Mouse (Mus musculus): ENCODE measurements around the gene Foxa2. TPM values are rescaled to one million over a fixed set of nuclear protein-coding genes. Genes with fewer than 3 reads are reported as not detected.

The Foxa2 gene
- polyA plus RNA-seq, 1 experiment from 2014 or later, result 0.74 TPM

- no peaks in the 10 kb centered on the region for H3K36me3 ChIP-seq (ENCODE audit: control insufficient read depth, insufficient read depth, low read length)
Measured at GRCm38 (mm10) chr2:147996781-147997180, 50.0 kb downstream of the Foxa2 start.

GRCm38 (mm10) chr2:147993821-147994220 is 52.9 kb downstream of the Foxa2 start:
- Histone ChIP-seq H3K36me3 (ENCODE audit: control insufficient read depth, insufficient read depth, low read length) (no peaks in the 10 kb centered on the region), H3K27me3 (replicated peaks; ENCODE audit: control insufficient read depth, insufficient read depth, low read length) (no peaks in the 10 kb centered on the region), H3K27ac (replicated peaks; ENCODE audit: low read depth, low read length) (no peak overlapping the region), H3K9me3 (ENCODE audit: control insufficient read depth, low read length) (no peaks in the 10 kb centered on the region), H3K9ac (ENCODE audit: low read depth, low read length) (no peak overlapping the region), H3K4me1 (ENCODE audit: control insufficient read depth, insufficient read depth, low read length) (0 out of 2 replicates have a peak, but pooled peaks cover 3% of the 10 kb centered on the region), H3K4me3 (ENCODE audit: low read depth, low read length) (no peak overlapping the region), H3K4me2 (ENCODE audit: low read depth, low read length) (no peak overlapping the region)
- DNase-seq (ENCODE audit: low spot score) (no peak), ATAC-seq (ENCODE audit: low read depth) (no peak)
- WGBS, result 60% methylated on average over 4 of the region's 4 CpGs

More at GRCm38 (mm10) chr2:147996781-147997180, 50.0 kb downstream of the Foxa2 start:
- Histone ChIP-seq H3K9ac (ENCODE audit: low read depth, low read length) (no peak overlapping the region), H3K27ac (replicated peaks; ENCODE audit: low read depth, low read length) (no peak overlapping the region), H3K4me2 (ENCODE audit: low read depth, low read length) (no peak overlapping the region), H3K4me3 (ENCODE audit: low read depth, low read length) (no peak overlapping the region), H3K4me1 (ENCODE audit: control insufficient read depth, insufficient read depth, low read length) (0 out of 2 replicates have a peak, but pooled peaks cover 3% of the 10 kb centered on the region), H3K27me3 (replicated peaks; ENCODE audit: control insufficient read depth, insufficient read depth, low read length) (no peaks in the 10 kb centered on the region), H3K9me3 (ENCODE audit: control insufficient read depth, low read length) (no peaks in the 10 kb centered on the region)
- no peak for DNase-seq (ENCODE audit: low spot score)
- no peak for ATAC-seq (ENCODE audit: low read depth)

GRCm38 (mm10) chr2:147992935-147993679 is 53.7 kb downstream of the Foxa2 start:
- H3K27me3 ChIP-seq (replicated peaks; ENCODE audit: control insufficient read depth, insufficient read depth, low read length), result no peaks in the 10 kb centered on the region
- H3K4me2 ChIP-seq (ENCODE audit: low read depth, low read length), result no peak overlapping the region

More at GRCm38 (mm10) chr2:147992935-147993679, 53.7 kb downstream of the Foxa2 start:
- Histone ChIP-seq H3K36me3 (ENCODE audit: control insufficient read depth, insufficient read depth, low read length) (no peaks in the 10 kb centered on the region), H3K9ac (ENCODE audit: low read depth, low read length) (no peak overlapping the region), H3K4me1 (ENCODE audit: control insufficient read depth, insufficient read depth, low read length) (0 out of 2 replicates have a peak, but pooled peaks cover 3% of the 10 kb centered on the region), H3K4me3 (ENCODE audit: low read depth, low read length) (no peak overlapping the region), H3K9me3 (ENCODE audit: control insufficient read depth, low read length) (no peaks in the 10 kb centered on the region), H3K27ac (replicated peaks; ENCODE audit: low read depth, low read length) (no peak overlapping the region)
- 85% methylated on average over 10 of the region's 10 CpGs for WGBS
- DNase-seq (ENCODE audit: low spot score) (no peak), ATAC-seq (ENCODE audit: low read depth) (no peak)

Small RNA genes lying within 50 kb of the gene (microRNA-seq; reads per million reads assigned to microRNA genes)
- not detected for gene Gm27420 (ENCODE audit: borderline number of aligned reads)
